Mouse (Mus musculus) thymus, adult 2 months (tissue): Measurements from ENCODE around the gene Vmn1r20.
"Not testable (repeated sequence)": the region's sequence is repeated elsewhere in the genome, so short reads cannot be mapped to it uniquely, and the experiment has no call there.

Experiments
- CTCF ChIP-seq: fragments of 200-500 bp; IDR thresholded peaks from 2 replicates; pipeline ENCODE4 v1.5.1; 2012; ENCODE audit warnings: mild to moderate bottlenecking, control low read depth, low read length, moderate library complexity, borderline replicate concordance; ENCODE audit not compliant: control insufficient read depth, poor library complexity, insufficient read depth; ENCODE audit errors: extremely low read depth
- POLR2A ChIP-seq: fragments of 200-500 bp; IDR thresholded peaks from 2 replicates; pipeline ENCODE4 v1.6.1; 2012; ENCODE audit warnings: mild to moderate bottlenecking, low read length, control low read depth, moderate library complexity; ENCODE audit not compliant: control insufficient read depth, poor library complexity, insufficient read depth; ENCODE audit errors: extremely low read depth

DNA sequence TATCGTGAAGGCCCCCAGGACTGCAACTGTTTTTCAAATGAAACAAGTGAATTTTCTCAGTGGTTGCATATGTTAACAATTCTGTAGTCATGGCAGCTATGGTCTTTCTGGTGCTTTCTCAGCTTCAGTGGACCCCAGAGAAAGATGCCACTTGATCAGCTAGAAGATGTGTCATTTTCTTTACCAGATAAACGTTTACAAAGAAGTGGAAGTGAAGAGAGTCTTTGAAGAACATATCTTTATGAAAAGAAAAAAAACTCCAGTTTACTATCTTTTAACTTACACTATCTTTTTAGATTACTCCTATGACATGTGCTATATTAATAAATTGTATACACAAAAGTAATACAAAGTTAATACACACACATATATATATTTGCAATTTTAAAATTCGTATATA, 25.2 kb upstream of the Vmn1r20 start, which contains the start of gene Vmn1r19:
- TF ChIP-seq CTCF, POLR2A: not testable (repeated sequence)
